Mouse (Mus musculus): Measurements from ENCODE around the gene Acot12.

DNA sequence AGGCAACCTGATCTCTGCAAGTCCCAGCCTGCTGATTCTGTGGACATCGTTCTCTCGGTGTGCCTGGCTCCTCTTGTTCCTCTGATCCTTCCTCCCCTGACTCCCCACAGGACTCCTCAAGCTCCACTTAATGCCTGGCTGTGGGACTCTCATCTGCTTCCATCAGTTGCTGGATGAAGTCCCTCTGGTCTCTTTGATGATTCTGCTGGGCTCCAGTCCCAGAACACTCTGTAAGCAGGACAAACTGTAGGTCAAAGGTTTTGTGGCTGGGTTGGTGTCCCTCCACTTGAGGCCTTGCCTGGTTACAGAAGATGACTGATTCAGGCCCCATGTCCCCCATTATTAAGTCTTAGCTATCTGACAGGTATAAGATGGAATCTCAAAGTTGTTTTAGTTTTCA, 84.8 kb downstream of the Acot12 start:
- no peak for TF ChIP-seq TAL1 (IDR thresholded peaks at IDR 0.05; ENCODE audit: low read length)
- no peak for TF ChIP-seq POLR2A (IDR thresholded peaks at IDR 0.05; ENCODE audit: control insufficient read depth in 1 of 2, insufficient read depth in 1 of 2, low read depth in 1 of 2, low read length in 2 of 2, poor library complexity in 1 of 2)
- no peak for TF ChIP-seq KAT2A (conservative IDR thresholded peaks at IDR 0.05; ENCODE audit: low read depth, low read length)

Measured in MEL (cell line).